14 mouse cellular contexts compared by ENCODE assay signal in the genomic region with DNA sequence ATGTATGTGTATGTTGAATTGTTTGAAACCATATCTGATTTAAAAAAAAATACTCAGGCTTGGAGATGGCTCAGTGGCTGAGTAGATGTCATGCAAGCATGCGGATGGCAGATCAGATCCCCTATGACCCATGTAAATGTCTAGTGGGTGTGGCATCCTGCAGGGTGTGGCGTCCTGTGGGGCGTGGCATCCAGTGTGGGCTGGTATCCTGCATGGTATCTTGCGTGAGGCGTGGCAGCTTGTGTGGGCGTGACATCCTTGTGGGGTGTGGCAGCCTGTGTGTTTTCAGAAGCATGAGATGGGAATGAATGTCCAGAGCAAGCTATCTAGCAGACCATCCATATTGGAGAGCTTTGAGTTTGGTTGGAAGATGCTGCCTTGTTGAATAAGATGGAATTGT. TPM values are rescaled to one million over a fixed set of nuclear protein-coding genes. Genes with fewer than 3 reads are reported as not detected.
"Had no signal": no experiment of that assay in that cellular context is flagged by ENCODE, and none has a peak within 500 bp of the region (broad histone marks: within the 10 kb centered on the region; RNA-seq: fewer than 3 reads in every experiment).

No protein-coding gene starts in this region.

- H3K4me2 ChIP-seq: limb, embryonic 12.5 days; lung, embryonic 15.5 days; stomach, embryonic 15.5 days had no signal

- DNase-seq: kidney, adult 11 months; kidney, adult 9 months; kidney, postnatal 36 days; right cerebral cortex, postnatal 14 days had no signal

- H3K4me3 ChIP-seq: limb, embryonic 12.5 days; lung, embryonic 15.5 days; midbrain, embryonic 10.5 days; stomach, embryonic 15.5 days had no signal

- H3K9ac ChIP-seq: limb, embryonic 12.5 days; lung, embryonic 15.5 days; stomach, embryonic 15.5 days had no signal

- H3K9me3 ChIP-seq: limb, embryonic 12.5 days; lung, embryonic 15.5 days; midbrain, embryonic 10.5 days; stomach, embryonic 15.5 days had no signal

- H3K27me3 ChIP-seq: limb, embryonic 12.5 days; lung, embryonic 15.5 days; stomach, embryonic 15.5 days had no signal

- H3K36me3 ChIP-seq: limb, embryonic 12.5 days; lung, embryonic 15.5 days; midbrain, embryonic 10.5 days; stomach, embryonic 15.5 days had no signal

- ATAC-seq: midbrain, embryonic 16.5 days had no signal

- H3K27ac ChIP-seq: kidney, postnatal 0 days; limb, embryonic 12.5 days; lung, embryonic 15.5 days; macrophage; midbrain, embryonic 10.5 days; stomach, embryonic 15.5 days had no signal

- H3K4me1 ChIP-seq: limb, embryonic 12.5 days; lung, embryonic 15.5 days; midbrain, embryonic 10.5 days; stomach, embryonic 15.5 days had no signal

RNA-seq across cellular contexts. Expression of a gene that starts 36.6 kb away (rescaled TPM):
- total RNA-seq: liver, adult 2 months had no signal
- polyA plus RNA-seq: liver, adult 2 months; liver, embryonic 16.5 days; macrophage; spleen, adult 2 months had no signal
